ENCODE assay signal across 21 mouse cellular contexts in genomic region chr12:51190186-51190585, GRCm38 (mm10).
DNase-seq lines count a peak whose midpoint lies in the region; ATAC-seq and TF ChIP-seq lines count a peak whose summit lies in the region.
"Had no signal": no experiment of that assay in that cellular context is flagged by ENCODE, and none has a peak within 500 bp of the region (broad histone marks: within the 10 kb centered on the region; RNA-seq: fewer than 3 reads in every experiment).

No protein-coding gene starts in this region.

- H3K36me3 ChIP-seq in forebrain, embryonic 15.5 days = no peaks in the 10 kb centered on the region
- H3K36me3 ChIP-seq: embryonic facial prominence, embryonic 10.5 days; heart, embryonic 15.5 days; hindbrain, embryonic 10.5 days had no signal

- H3K27ac ChIP-seq in layer of hippocampus, adult 2 months = peak overlapping the region; percentile 43
- H3K27ac ChIP-seq in forebrain, embryonic 15.5 days (replicated peaks) = peak overlapping the region; percentile 62
- no peak overlapping the region for H3K27ac ChIP-seq in cerebellum, adult 2 months (ENCODE audit: insufficient read depth, low read length)
- H3K27ac ChIP-seq: embryonic facial prominence, embryonic 10.5 days; heart, adult 2 months; heart, embryonic 15.5 days; hindbrain, embryonic 10.5 days had no signal

- no peaks in the 10 kb centered on the region for H3K9me3 ChIP-seq in forebrain, embryonic 15.5 days
- H3K9me3 ChIP-seq: embryonic facial prominence, embryonic 10.5 days; heart, embryonic 15.5 days; hindbrain, embryonic 10.5 days had no signal

- no peak for TF ChIP-seq CTCF in layer of hippocampus, adult 2 months (conservative IDR thresholded peaks at IDR 0.05)
- no peak for TF ChIP-seq CTCF in cerebellum, adult 2 months (IDR thresholded peaks at IDR 0.05; ENCODE audit: borderline replicate concordance, insufficient read depth, low read depth, low read length)

- no peak for TF ChIP-seq POLR2A in cerebellum, adult 2 months (IDR thresholded peaks at IDR 0.05; ENCODE audit: borderline replicate concordance, insufficient read depth, low read length)

- ATAC-seq in forebrain, embryonic 15.5 days (replicated peaks) = peak; percentile 30; the same call in 1 of the 2 replicates
- ATAC-seq in monocyte, adult 5-6 weeks (replicated peaks; ENCODE audit: insufficient number of reproducible peaks, low FRiP score, low TSS enrichment, poor library complexity, severe bottlenecking) = no peak
- ATAC-seq: activated CD4-positive, CD25-positive, alpha-beta regulatory T cell, adult 4 months; hindbrain, embryonic 16.5 days; inflammation-experienced regulatory T-cells, adult 6 months; Patski had no signal

- H3K4me2 ChIP-seq in forebrain, embryonic 15.5 days (replicated peaks) = no peak overlapping the region
- H3K4me2 ChIP-seq: heart, embryonic 11.5 days; heart, embryonic 15.5 days had no signal

- no peak overlapping the region for H3K9ac ChIP-seq in forebrain, embryonic 15.5 days (replicated peaks)
- H3K9ac ChIP-seq: heart, embryonic 15.5 days had no signal

- no peak overlapping the region for H3K4me3 ChIP-seq in layer of hippocampus, adult 2 months
- H3K4me3 ChIP-seq in forebrain, embryonic 15.5 days = no peak overlapping the region
- no peak overlapping the region for H3K4me3 ChIP-seq in cerebellum, adult 2 months (replicated peaks; ENCODE audit: insufficient read depth, low read depth, low read length)
- H3K4me3 ChIP-seq: embryonic facial prominence, embryonic 10.5 days; heart, adult 2 months; heart, embryonic 15.5 days; hindbrain, embryonic 10.5 days had no signal

- WGBS in forebrain, embryonic 15.5 days = 28% methylated on average over 5 of the region's 5 CpGs
- WGBS in cerebellum, adult 2 months = 43% methylated on average over 5 of the region's 5 CpGs

- no peak for DNase-seq in layer of hippocampus, adult 2 months (ENCODE audit: low spot score in 2 of 2)
- DNase-seq in layer of hippocampus, adult 9-10 months (ENCODE audit: low spot score) = no peak
- DNase-seq in retina, embryonic 14.5 days (ENCODE audit: low spot score) = peak; percentile 21
- no peak for DNase-seq in retina, postnatal 1 day
- DNase-seq in cerebellum, adult 2 months = no peak
- DNase-seq: adrenal gland, postnatal 14 days; cerebellum, adult 18-20 months; cerebellum, postnatal 10 days; gastrocnemius, postnatal 14 days; heart, adult 2 months had no signal

- peaks cover 58% of the 10 kb centered on the region for H3K4me1 ChIP-seq in forebrain, embryonic 15.5 days
- H3K4me1 ChIP-seq in cerebellum, adult 2 months (ENCODE audit: control insufficient read depth, insufficient read depth, low read length) = no peaks in the 10 kb centered on the region; the same call in 1 of the 2 replicates
- H3K4me1 ChIP-seq: heart, embryonic 15.5 days had no signal

- H3K27me3 ChIP-seq in forebrain, embryonic 15.5 days = no peaks in the 10 kb centered on the region
- H3K27me3 ChIP-seq in cerebellum, adult 2 months (ENCODE audit: control insufficient read depth, insufficient read depth, low read length) = no peaks in the 10 kb centered on the region
- H3K27me3 ChIP-seq: CH12.LX; heart, embryonic 15.5 days had no signal
